Mouse (Mus musculus) erythroid progenitor cell, adult 5-6 weeks (primary cell): ENCODE data around the gene Zdhhc4. TPM values are rescaled to one million over a fixed set of nuclear protein-coding genes. Genes with fewer than 3 reads are reported as not detected.

Experiments
- ATAC-seq: replicated peaks from 2 replicates; pipeline ENCODE4 v1.8.0; 2016; ENCODE audit warnings: moderate number of reproducible peaks, mild to moderate bottlenecking, moderate TSS enrichment, inconsistent platforms; ENCODE audit not compliant: poor library complexity, low FRiP score, severe bottlenecking
- total RNA-seq, 2 experiments: library from RNA; stranded (forward) in 1 of 2; stranded (reverse) in 1 of 2; fragments of 150-400 nt in 1 of 2; fragments of 186-747, 209-891 nt in 1 of 2; gene quantifications; 2 replicates each; pipeline versions ENCODE4 v1.2.3 to v1.2.4; 2015 to 2017; ENCODE audit warnings: low replicate concordance in 2 of 2

The Zdhhc4 gene
- total RNA-seq, 2 experiments from 2014 or later: 11.6 to 43.6 TPM

DNA sequence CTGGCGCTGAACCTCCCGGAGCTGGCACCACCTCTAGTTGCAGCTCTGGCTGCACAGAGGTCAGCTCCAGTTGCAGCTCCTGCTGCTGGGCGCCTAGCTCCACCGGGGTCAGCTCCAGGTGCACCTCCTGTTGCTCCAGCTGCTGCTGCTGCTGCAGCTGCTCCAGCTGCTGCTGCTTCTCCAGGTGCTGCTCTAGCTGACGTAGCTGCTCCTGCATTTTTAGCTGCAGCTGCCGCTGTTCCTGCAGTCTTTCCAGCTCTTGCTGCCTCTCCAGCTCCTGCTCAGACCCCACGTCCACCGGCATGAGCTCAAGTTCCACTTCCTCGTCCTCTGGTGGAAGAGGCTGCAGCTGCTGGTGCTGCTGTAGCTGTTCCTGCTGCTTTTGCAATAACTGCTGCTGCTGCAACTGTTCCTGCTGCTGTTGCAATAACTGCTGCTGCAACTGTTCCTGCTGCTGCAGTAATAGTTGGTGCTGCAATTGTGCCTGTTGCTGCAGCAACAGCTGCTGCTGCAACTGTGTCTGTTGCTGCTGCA, 40.6 kb downstream of the Zdhhc4 start:
- no peak for ATAC-seq

DNA sequence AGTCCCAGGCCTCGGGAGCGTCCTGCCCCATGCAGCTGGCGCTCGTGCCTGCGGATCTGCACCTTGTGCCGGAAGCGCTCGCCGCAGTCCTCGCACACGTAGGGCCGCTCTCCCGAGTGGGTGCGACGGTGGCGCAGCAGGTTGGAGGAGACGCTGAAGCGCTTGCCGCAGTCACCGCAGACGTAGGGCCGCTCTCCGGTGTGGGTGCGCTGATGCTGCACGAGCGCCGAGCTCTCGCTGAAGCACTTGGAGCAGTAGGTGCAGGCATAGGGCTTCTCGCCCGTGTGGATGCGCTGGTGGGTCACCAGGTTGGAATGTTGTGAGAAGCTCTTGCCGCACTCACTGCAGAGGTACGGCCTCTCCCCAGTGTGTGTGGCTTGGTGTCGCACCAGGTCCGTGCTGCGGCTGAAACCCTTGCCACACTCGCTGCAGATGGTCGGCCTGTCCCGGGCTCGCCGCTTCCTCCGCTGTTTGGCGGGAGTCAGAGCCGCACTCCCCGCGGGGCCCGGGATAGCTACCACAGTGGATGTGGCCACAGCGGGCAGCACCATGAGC, 41.2 kb downstream of the Zdhhc4 start:
- ATAC-seq: no peak

DNA sequence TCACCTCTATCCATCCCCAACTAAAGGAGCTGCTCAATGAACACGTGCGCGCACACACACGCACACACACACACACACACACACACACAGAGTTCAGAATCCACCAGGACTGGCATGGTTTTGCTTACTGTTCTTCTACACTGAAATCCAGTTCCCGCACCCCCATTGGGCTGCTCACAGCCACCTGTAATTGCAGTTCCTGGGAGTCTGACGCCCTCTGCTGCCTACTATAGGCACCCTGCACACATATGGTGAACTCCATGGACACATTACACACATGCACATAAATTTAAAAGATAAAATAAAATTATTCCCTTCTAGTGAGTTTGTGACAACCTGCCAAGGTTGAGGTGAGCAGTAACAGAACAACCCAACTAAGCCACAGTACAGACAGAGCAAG, 44.3 kb downstream of the Zdhhc4 start:
- no peak for ATAC-seq

DNA sequence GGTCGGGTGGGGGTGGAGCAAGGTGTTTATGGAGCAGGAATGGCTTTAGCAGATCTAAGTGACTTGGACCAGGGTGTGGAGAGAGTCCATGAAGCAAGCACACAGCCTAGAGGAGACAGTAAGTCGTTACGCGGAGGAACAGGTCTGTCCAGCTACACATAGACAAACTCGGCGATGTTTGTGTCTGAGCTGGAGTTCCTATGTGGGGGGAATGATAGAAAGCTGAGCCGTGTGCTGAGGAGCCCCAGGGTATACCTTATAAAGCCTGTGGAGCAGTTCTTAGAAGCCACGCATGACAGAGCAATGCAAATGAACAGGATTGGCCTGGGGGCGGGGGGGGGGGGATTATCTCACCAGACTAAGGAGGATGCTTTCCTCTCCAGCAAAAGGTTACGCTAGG, 49.8 kb downstream of the Zdhhc4 start:
- ATAC-seq: no peak

DNA sequence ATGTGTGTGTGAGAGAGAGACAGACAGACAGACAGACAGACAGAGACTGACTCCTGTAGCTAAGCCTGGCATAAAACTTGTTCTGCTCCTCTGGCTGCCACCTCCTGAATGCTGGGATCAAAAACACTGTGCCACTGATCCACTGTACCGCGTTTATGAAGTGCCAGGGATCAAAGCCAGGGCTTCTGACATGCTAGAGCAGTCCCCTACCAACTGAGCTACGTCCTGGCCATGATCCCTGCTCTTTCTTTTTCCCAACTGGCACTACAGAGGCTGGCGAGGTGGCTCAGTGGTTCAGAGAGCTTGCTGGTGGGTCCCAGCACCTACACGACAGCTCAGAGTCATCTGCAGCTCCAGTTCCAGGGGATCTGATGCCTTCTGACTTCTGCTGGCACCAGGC, 53.3 kb downstream of the Zdhhc4 start:
- ATAC-seq: no peak

DNA sequence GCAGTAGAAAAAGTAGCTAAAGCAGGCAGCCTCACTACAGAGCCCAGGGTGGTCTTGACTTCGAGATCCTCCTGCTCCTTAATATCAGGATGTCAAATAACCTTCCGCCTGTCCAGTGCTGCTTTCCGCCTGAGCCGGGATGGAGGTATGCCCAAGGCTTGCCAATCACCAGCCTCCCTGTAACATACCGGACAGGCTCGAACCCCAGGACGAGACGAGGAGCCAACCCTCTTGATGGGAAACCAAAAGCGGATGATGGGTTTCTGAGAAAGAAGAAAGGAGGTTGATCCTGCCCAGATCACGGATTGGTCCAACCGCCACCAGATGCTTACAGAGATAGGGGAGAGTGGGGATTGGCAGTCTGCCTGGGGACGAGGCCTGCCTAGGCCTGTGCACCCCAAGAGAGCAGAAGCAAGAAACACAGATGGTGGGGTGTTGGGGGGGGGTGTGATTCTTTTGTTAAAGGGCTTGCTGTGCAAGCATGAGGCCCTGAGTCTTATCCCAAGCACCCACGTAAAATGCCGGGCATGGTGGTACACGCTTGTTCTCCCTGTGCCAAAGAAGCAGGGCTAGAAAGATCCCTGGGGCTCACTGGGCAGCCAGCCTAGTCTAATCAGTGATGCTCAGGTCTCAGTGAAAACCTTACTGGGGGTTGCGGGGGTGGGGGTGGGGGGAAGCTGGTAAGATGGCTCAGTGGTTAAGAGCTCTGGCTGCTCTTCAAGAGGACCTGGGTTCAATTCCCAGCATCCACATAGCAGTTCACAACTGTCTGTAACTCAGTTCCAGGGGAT, 56.3 kb downstream of the Zdhhc4 start:
- peak; percentile 73 for ATAC-seq

DNA sequence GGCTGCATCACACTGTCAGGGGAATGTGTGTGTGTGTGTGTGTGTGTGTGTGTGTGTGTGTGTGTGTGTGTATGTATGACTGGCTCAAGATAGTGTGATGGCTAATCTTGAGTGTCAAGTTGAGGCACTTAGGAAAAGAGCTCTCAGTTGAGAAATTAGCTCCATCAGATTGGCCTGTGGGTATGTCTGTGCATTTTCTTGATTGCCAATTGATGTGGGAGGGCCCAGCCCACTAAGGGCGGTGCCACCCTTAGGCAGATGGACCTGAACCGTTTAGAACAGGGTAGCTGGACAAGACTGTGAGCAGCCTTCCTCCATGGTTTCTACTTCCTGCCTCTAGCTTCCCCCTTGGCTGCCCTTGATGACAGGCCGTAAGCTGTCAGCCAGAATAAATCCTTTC, 56.9 kb downstream of the Zdhhc4 start:
- ATAC-seq: peak; percentile 55

DNA sequence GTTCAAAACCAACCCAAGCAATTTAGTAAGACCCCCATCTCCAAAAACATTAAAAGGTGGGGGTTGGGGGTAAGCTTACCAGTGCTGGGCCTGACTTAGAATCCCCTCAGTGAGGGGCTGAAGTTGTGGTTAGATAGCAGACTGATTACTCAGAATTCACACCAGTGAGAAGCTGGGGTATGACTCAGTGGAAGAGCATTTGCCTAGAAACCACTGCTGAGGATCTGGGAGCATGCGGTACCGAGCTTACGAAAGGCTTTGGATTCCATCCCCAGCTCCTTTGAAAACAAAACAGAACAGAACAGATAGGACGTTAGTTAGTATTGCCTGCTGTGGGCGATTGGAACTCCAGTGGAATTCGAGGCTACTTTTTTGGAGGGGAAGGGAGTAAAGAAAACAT, 57.4 kb downstream of the Zdhhc4 start:
- ATAC-seq: no peak

DNA sequence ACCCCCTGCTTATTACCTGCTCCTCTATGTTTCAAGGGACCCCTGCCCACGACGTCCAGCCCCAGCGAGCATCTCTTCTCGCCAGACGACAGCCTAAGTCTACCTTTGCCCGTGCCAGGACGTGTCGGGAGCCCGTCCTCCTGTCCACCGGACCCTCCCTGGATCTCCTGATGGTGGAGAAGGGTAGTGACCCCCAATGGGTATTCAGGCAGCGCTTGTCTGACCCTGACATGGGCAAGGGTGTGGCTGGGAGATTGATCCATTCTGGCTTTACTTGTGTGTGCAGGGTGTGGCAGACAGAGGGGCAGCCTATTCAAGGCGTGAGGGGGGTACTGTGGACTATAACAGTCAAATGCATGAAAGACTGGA, 58.9 kb downstream of the Zdhhc4 start:
- ATAC-seq: no peak

DNA sequence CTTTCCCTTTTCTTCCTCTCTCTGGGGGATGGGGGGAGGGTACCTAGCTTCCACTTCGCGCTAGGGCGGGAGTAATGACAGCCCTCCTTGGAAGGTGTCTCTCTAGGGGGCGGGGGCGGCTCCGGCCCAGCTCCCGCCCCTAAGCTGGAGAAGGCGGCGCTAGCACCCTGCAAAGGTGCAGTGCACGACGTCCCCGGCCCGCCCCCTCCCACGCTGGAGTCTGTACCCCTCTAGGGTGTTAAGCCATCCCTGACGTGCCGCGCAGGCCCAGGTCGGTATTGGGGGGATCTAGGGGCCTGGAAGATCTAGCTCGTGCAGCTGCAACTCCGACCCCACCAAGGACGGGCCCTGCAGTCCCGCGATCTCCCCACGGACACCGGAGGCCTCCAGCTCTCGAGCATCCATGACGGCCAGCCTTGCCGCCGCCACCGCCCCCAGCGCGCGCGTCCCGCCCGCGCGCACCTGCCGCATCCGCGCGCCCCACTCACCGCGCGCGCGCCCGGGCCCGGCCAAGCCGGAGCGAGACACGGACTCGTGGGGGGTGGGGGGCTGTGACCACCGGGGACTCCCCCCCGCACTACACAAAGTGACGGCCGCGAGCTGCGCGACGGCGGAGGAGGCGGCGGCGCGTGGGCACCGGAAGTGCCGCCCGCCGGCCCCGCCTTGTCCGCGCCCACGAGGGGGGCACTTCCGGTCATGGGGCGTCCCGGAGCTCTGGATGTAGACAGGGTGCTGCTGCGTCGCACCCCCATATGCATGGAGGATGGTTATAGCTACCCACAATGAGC, 59.5 kb downstream of the Zdhhc4 start, which contains the start of gene Zfp316:
TSS of gene Zfp316 (minus strand) at position 660 of the 788 bp plus-strand sequence.
- ATAC-seq: no peak

DNA sequence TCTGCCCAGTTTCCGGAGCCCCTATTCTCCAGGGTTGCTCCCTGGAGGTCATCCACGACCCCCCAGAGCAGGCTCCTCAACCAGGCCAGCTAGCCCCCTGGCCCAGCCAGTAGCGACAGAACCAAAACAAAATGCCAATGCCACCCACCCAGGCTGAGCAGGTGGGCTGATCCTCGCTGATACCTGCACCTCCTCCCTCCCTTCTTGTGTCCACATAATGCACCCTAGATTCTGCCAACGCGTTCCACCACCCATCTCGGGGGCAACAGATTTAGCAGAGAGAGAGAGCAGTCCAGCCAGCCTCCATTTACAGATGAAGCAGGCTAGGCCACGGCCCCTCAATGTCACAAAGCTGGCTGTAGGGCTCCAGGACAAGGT, 60.1 kb downstream of the Zdhhc4 start:
- ATAC-seq: no peak

DNA sequence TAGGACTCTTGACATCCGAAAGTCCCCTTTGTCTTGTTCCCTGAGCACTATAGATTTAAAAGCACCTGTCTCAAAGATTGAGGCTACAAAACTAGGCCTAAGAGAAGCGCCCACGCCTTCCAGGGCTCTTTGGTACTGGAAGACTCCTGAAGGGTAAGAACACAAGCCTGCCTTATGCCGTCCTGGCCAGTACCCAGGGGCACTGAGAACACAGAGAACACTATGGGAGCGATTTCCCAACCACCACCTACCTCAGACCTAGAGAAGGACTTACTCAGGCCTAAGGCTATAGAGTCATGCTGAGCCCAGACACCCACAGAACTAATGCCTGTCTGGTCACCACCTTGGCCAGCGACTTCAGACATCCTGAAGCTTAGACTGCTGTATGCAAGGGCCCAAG, 62.3 kb downstream of the Zdhhc4 start:
- no peak for ATAC-seq

Other genes starting within 250 kb of the Zdhhc4 start
- gene Rnf216, start 216.3 kb downstream of the Zdhhc4 start, total RNA-seq (2015; ENCODE audit: low replicate concordance): 31.0 and 33.1 TPM in 2 replicates
- 31.1 and 45.7 TPM in 2 replicates for gene Rnf216, start 216.3 kb downstream of the Zdhhc4 start, total RNA-seq (2017; ENCODE audit: low replicate concordance)
- gene Olfr718-ps1, start 181.7 kb downstream of the Zdhhc4 start, total RNA-seq (2015; ENCODE audit: low replicate concordance): not detected in 2 replicates
- gene Olfr718-ps1, start 181.7 kb downstream of the Zdhhc4 start, total RNA-seq (2017; ENCODE audit: low replicate concordance): not detected in 2 replicates
- 1.4 and 3.4 TPM in 2 replicates for gene Rbak, start 148.5 kb downstream of the Zdhhc4 start, total RNA-seq (2015; ENCODE audit: low replicate concordance)
- 0.39 and 1.4 TPM in 2 replicates for gene Rbak, start 148.5 kb downstream of the Zdhhc4 start, total RNA-seq (2017; ENCODE audit: low replicate concordance)
- gene Spdye4b, start 148.2 kb downstream of the Zdhhc4 start, total RNA-seq (2015; ENCODE audit: low replicate concordance): not detected in 2 replicates
- not detected in 2 replicates for gene Spdye4b, start 148.2 kb downstream of the Zdhhc4 start, total RNA-seq (2017; ENCODE audit: low replicate concordance)
- gene Spdye4a, start 102.4 kb downstream of the Zdhhc4 start, total RNA-seq (2015; ENCODE audit: low replicate concordance): not detected in 2 replicates
- gene Spdye4a, start 102.4 kb downstream of the Zdhhc4 start, total RNA-seq (2017; ENCODE audit: low replicate concordance): not detected in 2 replicates
- gene Zfp12, start 94.1 kb downstream of the Zdhhc4 start, total RNA-seq (2015; ENCODE audit: low replicate concordance): 0.36 TPM in 1 of 2 replicates, not detected in the other
- gene Zfp12, start 94.1 kb downstream of the Zdhhc4 start, total RNA-seq (2017; ENCODE audit: low replicate concordance): 0.68 and 1.7 TPM in 2 replicates
- 0.36 TPM in 1 of 2 replicates, not detected in the other for gene Zfp316, start 59.2 kb downstream of the Zdhhc4 start, total RNA-seq (2015; ENCODE audit: low replicate concordance)
- gene Zfp316, start 59.2 kb downstream of the Zdhhc4 start, total RNA-seq (2017; ENCODE audit: low replicate concordance): 0.64 and 0.76 TPM in 2 replicates
- gene Zfp853, start 35.6 kb downstream of the Zdhhc4 start, total RNA-seq (2015; ENCODE audit: low replicate concordance): not detected in 2 replicates
- not detected in 2 replicates for gene Zfp853, start 35.6 kb downstream of the Zdhhc4 start, total RNA-seq (2017; ENCODE audit: low replicate concordance)
- 14.7 and 20.9 TPM in 2 replicates for gene E130309D02Rik, start 13.9 kb downstream of the Zdhhc4 start, total RNA-seq (2015; ENCODE audit: low replicate concordance)
- gene E130309D02Rik, start 13.9 kb downstream of the Zdhhc4 start, total RNA-seq (2017; ENCODE audit: low replicate concordance): 7.8 and 8.2 TPM in 2 replicates
- gene Grid2ip, start 28.1 kb upstream of the Zdhhc4 start, total RNA-seq (2015; ENCODE audit: low replicate concordance): not detected in 2 replicates
- gene Grid2ip, start 28.1 kb upstream of the Zdhhc4 start, total RNA-seq (2017; ENCODE audit: low replicate concordance): not detected in 2 replicates
- 42.5 and 44.0 TPM in 2 replicates for gene Kdelr2, start 74.6 kb upstream of the Zdhhc4 start, total RNA-seq (2015; ENCODE audit: low replicate concordance)
- 31.8 and 44.3 TPM in 2 replicates for gene Kdelr2, start 74.6 kb upstream of the Zdhhc4 start, total RNA-seq (2017; ENCODE audit: low replicate concordance)
- 14.1 and 22.2 TPM in 2 replicates for gene Daglb, start 135.3 kb upstream of the Zdhhc4 start, total RNA-seq (2015; ENCODE audit: low replicate concordance)
- 14.1 and 16.0 TPM in 2 replicates for gene Daglb, start 135.3 kb upstream of the Zdhhc4 start, total RNA-seq (2017; ENCODE audit: low replicate concordance)
- 195 and 254 TPM in 2 replicates for gene Rac1, start 198.8 kb upstream of the Zdhhc4 start, total RNA-seq (2015; ENCODE audit: low replicate concordance)
- gene Rac1, start 198.8 kb upstream of the Zdhhc4 start, total RNA-seq (2017; ENCODE audit: low replicate concordance): 40.0 and 104 TPM in 2 replicates